Mouse (Mus musculus) brain, embryonic 14.5 days (tissue): Measurements from ENCODE around the gene Adh7. TPM values are rescaled to one million over a fixed set of nuclear protein-coding genes. Genes with fewer than 3 reads are reported as not detected.

Experiments used
- DNase-seq: peaks from one replicate; pipeline ENCODE4 v3.0.0-alpha.2; 2011; ENCODE audit warnings: low read depth
- CTCF ChIP-seq: fragments of 200-500 bp; IDR thresholded peaks from 2 replicates; pipeline ENCODE4 v1.5.1; 2012; ENCODE audit warnings: inconsistent platforms, mild to moderate bottlenecking, moderate library complexity, borderline replicate concordance; ENCODE audit not compliant: insufficient read depth, insufficient read length; ENCODE audit errors: extremely low read depth
- POLR2A ChIP-seq: fragments of 200-500 bp; IDR thresholded peaks from 2 replicates; pipeline ENCODE4 v1.6.1; 2012; ENCODE audit warnings: mild to moderate bottlenecking, inconsistent platforms, borderline replicate concordance; ENCODE audit not compliant: poor library complexity, insufficient read depth, insufficient read length, severe bottlenecking; ENCODE audit errors: extremely low read depth
- polyA plus RNA-seq: library from polyadenylated mRNA; depleted of rRNA; stranded (reverse); fragments of >200 nt; gene quantifications from 2 replicates; pipeline ENCODE4 v1.2.3, GENCODE M21; 2012; rRNA removed

The Adh7 gene
- polyA plus RNA-seq, result 0.49 and 0.68 TPM in 2 replicates

DNA sequence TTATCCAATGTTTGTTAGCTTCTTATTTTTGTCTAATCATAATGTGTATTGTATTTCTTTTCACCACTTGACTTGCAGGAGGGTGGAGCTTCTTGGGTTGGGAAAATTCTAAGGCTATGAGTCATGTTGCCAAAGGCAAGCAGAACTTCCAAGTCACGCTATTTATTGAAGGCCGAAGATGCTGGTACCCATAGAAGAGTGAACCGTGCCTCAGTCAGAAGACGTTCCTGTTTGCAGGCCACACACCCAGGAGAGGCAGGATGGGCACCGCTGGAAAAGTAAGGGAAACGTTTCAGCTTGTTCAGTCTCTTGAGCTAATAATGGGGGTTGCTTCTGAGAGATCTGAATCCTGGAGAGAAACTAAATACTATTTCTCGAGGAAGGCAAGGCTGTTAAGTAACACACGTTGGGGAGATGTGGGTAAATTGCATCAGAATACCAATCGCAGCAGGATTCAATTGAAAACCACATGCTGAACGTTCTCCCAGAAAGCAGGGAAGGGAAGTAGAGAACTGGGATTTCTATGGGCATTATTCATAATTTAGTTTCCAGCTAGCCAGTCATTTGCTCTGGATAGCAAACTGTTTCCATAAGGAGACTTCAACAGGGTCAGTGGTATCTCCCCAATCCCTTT lies at the start of gene Adh7:
Gene Adh7, plus strand, starts transcription at position 130 of the 634 bp plus-strand sequence.
- DNase-seq, result no peak
- TF ChIP-seq CTCF (no peak), POLR2A (no peak)

DNA sequence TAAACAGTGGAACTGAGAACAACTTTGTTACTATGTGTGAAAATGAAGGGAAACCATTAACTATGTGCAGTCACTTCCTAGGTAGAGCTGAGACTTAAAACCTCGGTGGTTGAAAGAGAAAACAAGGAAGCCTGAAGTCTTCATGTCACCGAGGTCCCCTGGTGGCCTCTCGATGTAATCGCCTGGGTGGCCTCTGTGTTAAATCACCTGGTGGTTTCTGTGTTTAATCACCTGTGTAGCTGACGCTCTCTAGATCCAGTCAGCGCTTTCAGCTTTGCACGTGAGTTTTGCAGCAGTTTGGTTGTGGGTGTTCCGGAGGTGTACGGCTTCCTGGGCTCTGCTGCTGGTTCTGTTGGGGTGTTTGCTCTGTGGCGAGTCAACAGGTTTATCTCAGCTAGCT lies 44.3 kb upstream of the Adh7 start:
- no peak for DNase-seq
- TF ChIP-seq POLR2A (no peak), CTCF (no peak)

DNA sequence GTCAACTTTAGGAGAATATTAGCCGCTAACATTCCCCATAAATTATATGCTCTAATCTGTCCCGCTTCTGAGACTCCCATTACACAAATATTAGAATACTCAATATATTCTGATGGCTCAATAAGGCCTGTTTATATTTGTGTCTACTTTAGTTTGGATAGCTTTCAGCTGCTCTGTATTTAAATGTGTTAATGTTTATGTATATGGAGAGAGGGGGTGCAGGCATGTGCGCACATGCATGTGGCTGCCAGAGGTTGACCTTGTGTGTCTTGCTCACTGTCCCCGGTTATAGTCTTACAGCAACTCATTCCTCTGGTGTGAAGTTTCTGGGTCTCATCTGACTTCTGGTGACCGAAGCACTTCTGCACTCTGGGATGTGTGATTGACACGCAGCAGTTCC lies 42.0 kb upstream of the Adh7 start:
- no peak for TF ChIP-seq POLR2A
- no peak for TF ChIP-seq CTCF
- no peak for DNase-seq

DNA sequence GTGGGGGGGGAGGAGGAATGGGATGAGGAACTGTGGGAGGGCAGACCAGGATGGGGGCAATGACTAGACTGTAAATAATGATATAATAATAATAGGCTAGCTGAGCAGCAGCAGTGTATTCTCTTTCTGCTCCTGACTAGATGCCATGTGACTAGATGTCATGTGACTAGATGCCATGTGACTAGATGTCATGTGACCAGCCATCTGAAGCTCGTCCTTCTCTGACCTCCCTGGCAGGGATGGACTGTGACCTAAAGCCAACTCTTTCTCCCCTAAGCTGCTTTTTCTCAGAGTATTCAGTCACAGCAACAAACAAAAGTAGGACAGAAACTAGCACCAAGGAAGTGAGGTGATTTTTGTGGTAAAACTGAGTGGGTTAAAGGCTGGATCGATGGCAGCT lies 35.5 kb upstream of the Adh7 start:
- DNase-seq, result no peak
- TF ChIP-seq POLR2A, result no peak
- no peak for TF ChIP-seq CTCF

DNA sequence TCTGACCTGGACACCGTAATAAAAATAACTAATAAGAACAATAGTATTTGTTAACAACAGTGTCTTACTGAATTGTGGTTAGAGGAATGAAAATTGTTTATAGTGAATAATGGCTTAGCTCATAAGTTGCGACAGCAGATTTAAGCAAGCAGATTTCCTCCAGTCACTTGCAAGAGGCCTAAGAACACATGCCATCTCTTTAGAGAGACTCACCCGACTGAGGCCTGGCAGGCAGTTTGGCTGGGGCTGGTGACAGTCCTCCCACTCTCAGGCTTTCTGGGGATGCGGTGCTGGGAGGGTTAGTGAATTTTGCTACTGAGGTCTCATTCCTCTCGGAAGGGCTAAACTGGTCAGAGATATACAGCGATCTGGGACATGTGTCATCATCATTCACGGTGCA lies 34.2 kb upstream of the Adh7 start:
- TF ChIP-seq POLR2A (no peak), CTCF (no peak)
- DNase-seq, result no peak

DNA sequence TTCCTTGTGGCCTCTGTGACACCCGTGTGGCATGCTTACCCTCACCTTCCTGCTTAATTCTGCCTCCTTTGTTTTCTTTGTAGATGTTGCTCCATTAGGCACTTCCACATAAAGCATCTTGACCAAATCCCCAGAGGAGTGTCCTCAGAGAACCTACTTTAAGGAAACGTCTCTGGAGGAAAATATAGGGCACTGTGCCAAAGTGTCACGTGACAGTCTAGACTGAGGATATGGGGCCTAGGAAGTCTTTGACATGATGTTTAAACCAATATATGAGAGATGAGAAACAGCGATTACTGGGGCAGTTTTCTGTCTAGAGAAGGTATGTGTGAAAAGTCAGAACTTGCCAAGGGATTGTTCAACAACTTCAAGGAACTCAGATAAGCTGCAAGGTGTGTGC lies 32.3 kb upstream of the Adh7 start:
- DNase-seq, result peak; percentile 20
- TF ChIP-seq CTCF (no peak), POLR2A (no peak)

DNA sequence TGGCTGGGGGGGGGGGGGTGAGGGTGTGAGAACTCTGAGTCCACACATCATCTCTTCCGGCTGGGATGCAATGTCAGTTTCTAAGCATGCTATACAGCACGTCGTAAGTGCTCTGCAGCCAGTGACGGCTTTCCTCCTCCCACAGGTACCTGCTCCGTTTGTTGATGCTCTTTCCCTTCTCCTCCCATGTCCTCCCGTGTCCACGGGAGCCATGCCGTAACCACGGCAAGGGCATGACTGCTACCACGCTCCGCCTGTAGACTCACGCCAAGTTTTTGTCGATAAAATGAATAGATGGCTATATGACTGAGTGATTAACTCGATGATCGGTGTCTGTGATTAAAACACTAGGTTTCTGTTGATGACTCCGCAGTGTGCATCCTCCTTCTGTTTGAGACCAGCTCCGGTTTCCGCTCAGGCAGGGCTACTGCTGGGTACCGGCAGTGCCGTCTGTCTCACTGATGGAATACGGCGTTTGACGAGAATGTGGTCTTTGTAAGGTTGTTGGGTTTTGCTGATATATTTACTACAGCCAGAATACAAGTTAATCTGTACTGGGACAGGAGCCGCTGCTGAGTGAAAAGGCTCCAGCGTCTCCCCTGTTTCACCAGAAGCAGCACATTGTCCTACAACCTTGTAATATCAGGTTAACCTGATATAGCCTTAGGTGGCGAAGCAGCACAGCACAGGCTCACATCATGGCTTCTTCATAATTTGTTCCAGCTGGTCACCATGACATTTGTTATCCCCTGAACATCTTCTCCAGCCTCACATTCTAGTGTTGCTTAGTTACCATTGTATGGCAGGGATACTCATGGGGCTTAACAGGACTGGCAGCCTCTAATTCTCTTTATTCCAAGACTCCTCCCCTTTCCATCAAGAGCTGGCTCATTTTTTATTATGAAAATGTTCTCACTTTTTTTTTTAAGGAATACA lies 31.3 kb upstream of the Adh7 start:
- DNase-seq, result peak; percentile 51
- TF ChIP-seq CTCF (no peak), POLR2A (no peak)

DNA sequence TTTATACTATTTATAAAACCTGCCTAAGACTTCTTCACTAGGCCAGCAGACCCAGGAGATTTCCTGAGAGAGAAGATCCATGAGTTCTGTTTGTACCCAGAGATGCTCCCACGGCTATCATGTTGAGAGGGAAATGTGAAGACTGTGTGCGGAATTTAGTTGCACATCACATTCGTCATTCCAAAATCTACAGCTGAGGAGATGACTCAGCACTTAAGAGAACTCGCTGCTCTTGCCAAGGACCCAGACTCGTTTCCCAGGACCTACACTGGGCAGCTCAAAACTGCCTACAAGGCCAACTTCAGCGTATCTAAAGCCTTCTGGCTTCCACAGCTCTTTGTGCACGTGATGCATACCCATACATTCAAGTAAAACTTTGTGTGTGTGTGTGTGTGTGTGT lies 25.3 kb upstream of the Adh7 start:
- TF ChIP-seq CTCF, result no peak
- TF ChIP-seq POLR2A, result no peak
- no peak for DNase-seq

DNA sequence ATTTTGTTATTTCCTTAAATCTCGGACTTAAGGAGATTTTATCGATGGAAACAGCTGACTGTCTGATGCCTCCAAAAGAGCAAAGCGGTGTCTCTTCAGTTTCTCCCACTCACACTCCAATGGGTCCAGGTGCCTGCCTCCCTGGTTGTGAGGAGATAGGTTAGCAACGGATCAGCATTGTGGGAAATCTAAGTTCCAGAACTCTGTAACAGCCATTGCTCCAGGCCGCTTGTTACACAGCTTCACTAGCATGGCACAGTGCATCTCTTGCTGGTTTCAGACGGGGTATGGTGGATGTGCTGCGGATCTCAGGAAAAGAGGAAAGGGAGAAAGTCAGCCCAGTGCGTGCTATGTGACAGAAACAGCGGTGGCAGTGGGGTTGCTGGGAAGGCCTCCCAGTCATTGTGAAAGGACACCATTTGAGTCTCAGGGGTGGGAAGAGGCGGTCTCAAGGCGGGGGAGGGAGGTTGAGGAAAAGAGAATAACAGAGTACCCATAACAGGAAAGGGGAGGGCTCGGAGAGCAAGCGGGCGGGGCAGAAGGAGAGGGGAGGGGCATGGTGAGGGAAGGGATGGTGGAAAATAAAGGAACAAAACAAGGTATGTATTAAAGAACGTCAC lies 23.8 kb upstream of the Adh7 start, which contains the start of gene 4930579F01Rik:
Gene 4930579F01Rik, minus strand, starts transcription at position 143 of the 620 bp plus-strand sequence.
- TF ChIP-seq POLR2A, result no peak
- no peak for TF ChIP-seq CTCF
- DNase-seq, result no peak

DNA sequence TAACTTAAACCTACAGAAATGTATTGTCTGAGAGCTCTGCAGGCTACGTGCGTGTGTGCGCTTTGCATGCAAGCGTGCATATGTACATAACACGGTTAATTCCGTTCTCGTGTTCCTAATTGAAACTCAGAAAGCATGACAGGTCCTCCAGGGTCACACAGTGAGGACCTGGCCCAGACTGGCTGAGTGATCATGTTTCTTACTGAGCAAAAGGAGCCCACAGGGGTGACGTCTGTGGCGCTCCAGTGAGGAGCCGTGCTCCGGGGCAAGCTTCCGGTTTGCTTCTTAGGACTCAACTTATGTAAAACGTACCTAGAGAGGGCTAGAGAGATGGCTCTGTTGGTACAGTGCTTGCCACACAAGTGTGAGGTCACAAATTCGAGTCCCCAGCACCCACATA lies 20.5 kb upstream of the Adh7 start:
- DNase-seq, result no peak
- TF ChIP-seq POLR2A (no peak), CTCF (no peak)

DNA sequence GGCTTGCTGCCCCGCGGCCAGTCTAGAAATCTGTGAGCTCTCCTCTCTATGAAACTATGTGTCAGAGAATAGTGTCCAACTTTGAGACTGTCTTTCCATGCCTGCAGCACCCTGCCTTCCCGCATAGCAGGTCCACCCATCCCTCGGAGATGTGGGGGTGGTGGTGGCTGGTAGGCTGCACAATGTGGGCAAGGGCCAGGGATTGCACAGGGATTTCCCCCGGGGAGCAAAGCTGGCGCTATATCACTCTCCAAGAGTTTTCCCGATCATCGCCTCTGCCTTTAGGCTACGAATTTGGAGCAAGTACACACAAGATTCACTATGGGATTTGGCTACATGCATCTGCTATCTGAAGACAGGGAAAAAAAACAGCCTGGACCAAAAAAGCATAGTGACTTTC lies 20.0 kb upstream of the Adh7 start:
- TF ChIP-seq POLR2A (no peak), CTCF (no peak)
- no peak for DNase-seq

DNA sequence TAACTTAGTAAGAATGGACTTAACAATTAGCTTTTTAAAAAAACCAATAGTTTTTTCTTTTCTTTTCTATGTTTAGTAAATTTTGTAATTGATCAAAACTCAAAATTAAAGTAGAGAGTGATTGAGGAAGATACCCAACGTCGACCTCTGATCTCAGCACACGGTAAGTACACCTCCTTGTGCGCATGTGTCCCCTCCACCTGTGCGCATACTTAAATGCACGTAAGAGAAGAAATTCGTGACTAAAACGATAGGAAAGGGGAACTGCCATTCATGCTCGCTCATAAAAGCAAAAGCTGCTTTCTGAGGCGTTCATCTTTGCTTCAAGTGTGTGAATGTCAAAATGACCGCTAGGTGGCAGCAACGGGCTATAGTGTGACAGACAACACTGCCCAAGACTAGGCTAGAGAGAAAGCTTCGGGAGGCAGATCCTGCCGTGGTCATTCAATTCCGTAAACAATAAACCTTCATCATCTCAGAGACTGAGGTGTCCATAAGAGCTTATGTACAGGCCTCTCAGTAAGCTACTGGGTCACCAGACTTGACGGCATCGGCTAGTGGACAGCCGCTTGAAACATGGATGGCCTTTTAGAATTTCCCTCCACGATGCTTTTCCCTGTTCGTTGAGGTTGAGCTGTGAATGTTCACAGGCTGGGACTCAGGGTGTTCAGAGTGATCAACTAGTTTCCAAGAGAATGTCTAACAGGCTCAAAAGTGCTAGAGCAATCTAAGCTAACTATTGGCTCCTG lies 19.4 kb upstream of the Adh7 start:
- peak; percentile 96 for DNase-seq
- peak; percentile 92 for TF ChIP-seq CTCF
- TF ChIP-seq POLR2A, result no peak
